Mouse (Mus musculus): Measurements from ENCODE around the gene Tsen2. TPM values are rescaled to one million over a fixed set of nuclear protein-coding genes. Genes with fewer than 3 reads are reported as not detected.

Gene Tsen2
- polyA plus RNA-seq, 1 experiment from 2014 or later: 28.1 TPM

DNA sequence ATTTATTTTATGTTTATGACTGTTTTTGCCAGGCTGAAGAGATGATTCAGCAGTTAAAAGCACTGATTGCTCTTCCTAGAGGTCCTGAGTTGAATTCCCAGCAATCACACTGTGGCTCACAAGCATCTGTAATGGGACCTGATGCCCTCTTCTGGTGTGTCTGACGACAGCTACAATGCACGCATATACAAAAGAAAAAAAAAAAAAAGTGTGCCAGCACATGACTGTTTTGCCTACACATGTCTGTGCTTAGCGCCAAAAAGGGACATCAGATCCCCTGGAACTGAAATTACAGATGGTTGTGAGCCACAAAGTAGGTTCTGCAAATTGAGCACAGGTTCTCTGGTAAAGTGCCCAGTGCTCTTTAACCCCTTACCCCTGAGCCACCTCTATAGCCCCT is 2.1 kb upstream of the Tsen2 start:
- Histone ChIP-seq H3K9me3 (no peaks in the 10 kb centered on the region), H3K9ac (no peak overlapping the region), H3K4me3 (no peak overlapping the region), H3K27ac (no peak overlapping the region), H3K27me3 (no peaks in the 10 kb centered on the region), H3K4me2 (no peak overlapping the region), H3K36me3 (no peaks in the 10 kb centered on the region), H3K4me1 (peaks cover 18% of the 10 kb centered on the region)
- 58% methylated on average over 3 of the region's 3 CpGs for WGBS
- no peak for ATAC-seq (ENCODE audit: insufficient number of reproducible peaks, low FRiP score, low TSS enrichment, low read depth)

DNA sequence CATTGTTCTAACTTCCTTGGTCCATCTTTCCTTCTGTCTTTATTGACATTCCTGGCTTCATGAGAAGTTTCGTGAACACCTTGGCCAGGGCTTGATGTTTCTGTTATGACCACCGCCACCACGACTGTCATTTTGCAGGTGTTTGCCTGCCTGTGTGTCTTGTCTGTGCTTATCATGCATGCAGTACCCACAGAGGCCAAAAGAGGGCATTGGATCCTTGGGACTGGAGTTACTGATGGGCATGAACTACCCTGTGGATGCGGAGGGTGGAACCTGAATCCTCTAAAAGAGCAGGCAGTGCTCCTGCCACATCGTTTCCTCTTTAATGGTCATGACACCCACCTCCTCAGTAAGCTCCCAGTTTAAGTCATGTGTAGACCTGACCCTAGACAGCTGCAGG is 1.8 kb downstream of the Tsen2 start:
- Histone ChIP-seq H3K9me3 (no peaks in the 10 kb centered on the region), H3K27ac (no peak overlapping the region), H3K4me1 (peaks cover 12% of the 10 kb centered on the region), H3K4me2 (no peak overlapping the region), H3K36me3 (peaks cover 31% of the 10 kb centered on the region), H3K27me3 (no peaks in the 10 kb centered on the region), H3K4me3 (no peak overlapping the region), H3K9ac (no peak overlapping the region)
- no peak for ATAC-seq (ENCODE audit: insufficient number of reproducible peaks, low FRiP score, low TSS enrichment, low read depth)
- WGBS: 81% methylated on average over 5 of the region's 5 CpGs

DNA sequence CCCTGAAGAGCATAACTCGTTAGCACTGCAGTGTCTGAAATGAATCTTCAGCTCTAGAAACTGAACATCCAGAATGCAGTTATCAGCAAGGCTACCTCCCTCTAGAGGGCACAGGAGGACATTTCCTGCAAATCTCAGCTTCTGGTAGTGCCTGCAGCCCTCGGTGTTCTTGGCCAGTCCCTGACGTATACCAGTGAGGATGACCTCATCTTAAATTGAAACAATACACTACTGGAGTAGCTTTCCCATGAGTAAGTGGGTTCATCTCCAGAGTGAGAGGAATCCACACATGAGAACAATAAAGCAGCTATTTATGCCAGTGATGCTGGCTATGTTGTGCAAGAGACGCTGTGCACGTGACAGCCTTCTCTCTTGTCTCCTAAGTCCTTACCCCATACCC is 11.0 kb downstream of the Tsen2 start:
- Histone ChIP-seq H3K9ac (no peak overlapping the region), H3K9me3 (no peaks in the 10 kb centered on the region), H3K36me3 (peaks cover 70% of the 10 kb centered on the region), H3K4me2 (no peak overlapping the region), H3K4me1 (no peaks in the 10 kb centered on the region), H3K27ac (no peak overlapping the region), H3K27me3 (no peaks in the 10 kb centered on the region), H3K4me3 (no peak overlapping the region)
- ATAC-seq (ENCODE audit: insufficient number of reproducible peaks, low FRiP score, low TSS enrichment, low read depth): no peak
- 68% methylated on average over 5 of the region's 5 CpGs for WGBS

DNA sequence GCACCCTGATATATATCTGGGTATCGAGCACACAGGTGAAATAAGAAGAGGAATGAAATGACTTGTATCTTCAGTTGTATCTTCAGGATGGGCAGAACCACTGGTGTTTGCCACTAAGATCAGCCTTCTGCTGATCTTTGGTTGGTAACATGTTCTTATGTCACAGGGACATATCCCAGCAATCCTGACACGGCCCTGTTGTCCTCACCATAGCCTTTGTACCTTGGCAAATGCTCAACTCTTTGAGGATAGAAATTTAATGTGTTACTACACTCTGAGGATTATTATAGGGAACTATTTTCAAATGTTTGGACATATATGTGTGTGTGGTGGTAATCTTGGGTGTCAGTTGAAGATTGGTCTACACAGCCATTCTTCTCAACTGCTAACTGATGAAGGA is 13.7 kb downstream of the Tsen2 start:
- H3K9ac ChIP-seq: no peak overlapping the region
- no peak for ATAC-seq (ENCODE audit: insufficient number of reproducible peaks, low FRiP score, low TSS enrichment, low read depth)
- no peak overlapping the region for H3K4me3 ChIP-seq
- 91% methylated on average over 2 of the region's 2 CpGs for WGBS
- peaks cover 71% of the 10 kb centered on the region for H3K36me3 ChIP-seq
- H3K27me3 ChIP-seq: no peaks in the 10 kb centered on the region
- no peak overlapping the region for H3K27ac ChIP-seq
- no peaks in the 10 kb centered on the region for H3K4me1 ChIP-seq
- H3K9me3 ChIP-seq: no peaks in the 10 kb centered on the region
- no peak overlapping the region for H3K4me2 ChIP-seq

DNA sequence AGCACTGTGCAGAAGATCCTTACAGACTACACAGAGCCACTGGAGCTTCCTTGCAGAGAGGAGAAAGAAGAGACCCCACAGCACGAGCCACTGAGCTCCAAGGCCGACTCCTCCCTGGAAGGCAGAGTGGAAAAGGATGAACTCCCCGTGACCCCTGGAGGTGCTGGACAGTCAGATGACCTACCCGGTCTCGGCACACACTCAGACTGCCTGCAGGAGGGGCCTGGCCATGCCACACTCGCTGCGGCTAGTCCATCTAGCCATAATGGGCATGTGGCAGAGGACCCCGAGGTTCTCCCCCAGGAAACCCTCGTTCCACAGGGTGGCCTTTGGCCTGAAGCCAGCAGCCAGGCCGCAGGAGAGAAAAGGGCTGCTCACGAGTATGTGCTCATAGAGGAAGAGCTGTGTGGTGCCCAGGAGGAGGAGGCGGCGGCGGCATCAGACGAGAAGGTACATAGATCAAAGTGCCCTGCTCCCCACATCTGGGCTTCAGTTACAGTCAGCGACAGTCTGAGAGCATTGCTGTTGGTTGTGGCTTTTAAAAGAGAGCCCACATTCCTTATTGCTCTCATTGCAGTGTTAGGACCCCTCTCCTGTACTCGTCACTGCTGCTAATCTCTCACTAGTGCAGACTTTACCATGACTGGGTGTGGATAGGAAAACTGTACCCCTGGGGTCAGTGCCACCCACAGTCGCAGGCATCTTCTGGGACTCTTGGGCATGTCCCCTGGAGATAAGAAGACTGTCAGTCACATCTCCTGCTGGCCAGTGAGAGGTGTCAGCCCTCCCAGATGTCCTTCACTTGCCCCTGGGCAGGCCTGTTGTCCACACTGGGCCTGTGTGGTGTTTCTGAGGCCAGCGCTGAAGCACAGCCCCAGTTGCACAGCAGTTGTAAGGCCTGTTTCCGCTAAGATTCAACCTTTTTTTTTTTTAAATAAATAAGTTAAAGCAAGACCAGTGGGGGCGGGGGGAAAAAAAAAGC is 15.5 kb downstream of the Tsen2 start:
- H3K9me3 ChIP-seq: no peaks in the 10 kb centered on the region
- H3K4me2 ChIP-seq: no peak overlapping the region
- no peaks in the 10 kb centered on the region for H3K4me1 ChIP-seq
- H3K27ac ChIP-seq: no peak overlapping the region
- no peaks in the 10 kb centered on the region for H3K27me3 ChIP-seq
- H3K4me3 ChIP-seq: no peak overlapping the region
- ATAC-seq (ENCODE audit: insufficient number of reproducible peaks, low FRiP score, low TSS enrichment, low read depth): no peak
- no peak overlapping the region for H3K9ac ChIP-seq
- H3K36me3 ChIP-seq: peaks cover 68% of the 10 kb centered on the region
- WGBS: 61% methylated on average over 21 of the region's 21 CpGs

DNA sequence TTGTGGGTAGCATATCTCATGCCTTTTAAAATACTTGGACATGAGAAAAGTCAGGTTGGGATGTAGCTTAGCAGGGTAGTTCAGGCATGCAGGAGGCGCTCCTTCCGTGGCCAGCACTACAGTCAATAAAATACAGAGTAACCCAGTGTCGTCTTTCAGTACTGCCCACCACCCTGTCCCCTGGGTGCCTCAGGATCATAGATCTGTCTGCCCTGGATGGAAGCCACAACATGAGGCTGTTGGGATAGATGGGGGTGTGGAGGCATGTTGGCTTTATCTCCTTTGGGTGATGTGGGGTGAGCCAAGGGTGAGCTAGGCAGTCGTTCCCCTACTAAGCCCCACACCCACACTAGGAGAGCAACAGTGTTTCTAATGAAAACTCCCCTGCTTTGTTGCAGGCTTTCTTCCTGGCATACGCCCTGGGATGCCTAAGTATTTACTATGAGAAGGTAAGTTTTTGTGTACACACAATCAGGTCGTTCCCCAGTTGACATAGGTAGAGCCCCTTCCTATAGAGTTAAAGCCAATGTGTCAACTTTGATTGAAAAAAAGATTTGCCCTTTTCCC is 21.1 kb downstream of the Tsen2 start:
- peaks cover 84% of the 10 kb centered on the region for H3K36me3 ChIP-seq
- 84% methylated on average over 6 of the region's 6 CpGs for WGBS

DNA sequence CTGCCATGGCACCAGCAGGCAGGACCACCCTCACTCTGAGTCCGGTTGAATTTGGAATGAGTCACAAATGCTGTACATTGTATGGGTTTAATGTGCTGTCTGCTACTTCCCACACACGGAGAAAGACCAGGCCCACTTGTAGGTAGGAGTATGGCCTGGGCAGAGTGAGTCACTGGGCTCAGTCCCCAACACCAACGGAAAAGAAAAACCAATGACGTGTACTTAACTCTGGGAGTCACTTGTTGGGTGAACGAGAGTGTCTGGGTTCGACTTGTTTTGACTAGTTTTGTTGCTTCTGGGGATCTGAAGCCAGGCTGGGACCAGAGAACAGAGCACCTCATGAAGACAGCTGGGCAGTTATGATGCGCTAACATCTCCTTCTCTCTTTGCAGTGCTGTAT is 29.7 kb downstream of the Tsen2 start:
- H3K9me3 ChIP-seq: no peaks in the 10 kb centered on the region
- 82% methylated on average over 7 of the region's 7 CpGs for WGBS
- H3K27me3 ChIP-seq: no peaks in the 10 kb centered on the region
- no peak overlapping the region for H3K4me2 ChIP-seq
- H3K4me3 ChIP-seq: no peak overlapping the region
- no peaks in the 10 kb centered on the region for H3K4me1 ChIP-seq
- no peak overlapping the region for H3K27ac ChIP-seq
- ATAC-seq (ENCODE audit: insufficient number of reproducible peaks, low FRiP score, low TSS enrichment, low read depth): no peak
- H3K9ac ChIP-seq: no peak overlapping the region
- H3K36me3 ChIP-seq: peaks cover 76% of the 10 kb centered on the region

More for the DNA sequence above, 21.1 kb downstream of the Tsen2 start:
- Histone ChIP-seq H3K27me3 (no peaks in the 10 kb centered on the region), H3K4me3 (no peak overlapping the region), H3K27ac (no peak overlapping the region), H3K4me1 (0 out of 2 replicates have a peak, but pooled peaks cover 2% of the 10 kb centered on the region), H3K9me3 (no peaks in the 10 kb centered on the region), H3K9ac (no peak overlapping the region), H3K4me2 (no peak overlapping the region)
- no peak for ATAC-seq (ENCODE audit: insufficient number of reproducible peaks, low FRiP score, low TSS enrichment, low read depth)

DNA sequence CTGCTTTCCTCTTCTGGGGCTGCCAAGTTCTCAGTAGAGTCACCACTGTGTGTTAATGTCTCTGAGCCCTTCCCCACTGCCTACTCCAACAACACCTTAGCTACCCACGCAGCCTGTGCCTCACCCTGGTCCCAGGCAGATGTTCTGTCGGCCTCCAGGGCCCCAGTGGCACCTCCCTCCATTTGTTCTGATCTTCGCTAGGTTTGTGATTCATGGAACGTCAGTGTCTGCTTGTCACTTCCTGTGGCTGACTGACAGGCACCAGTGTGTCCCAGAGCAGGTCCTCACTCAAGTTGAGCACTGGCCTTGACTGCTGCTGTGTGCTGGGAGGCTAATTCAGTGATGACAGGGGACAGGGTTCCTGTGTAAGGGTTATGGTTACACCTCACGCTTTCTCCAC is 32.9 kb downstream of the Tsen2 start:
- Histone ChIP-seq H3K4me2 (no peak overlapping the region), H3K4me1 (no peaks in the 10 kb centered on the region), H3K27me3 (no peaks in the 10 kb centered on the region), H3K27ac (no peak overlapping the region), H3K4me3 (no peak overlapping the region), H3K9ac (no peak overlapping the region), H3K36me3 (peaks cover 60% of the 10 kb centered on the region), H3K9me3 (no peaks in the 10 kb centered on the region)
- WGBS: 86% methylated on average over 5 of the region's 5 CpGs
- ATAC-seq (ENCODE audit: insufficient number of reproducible peaks, low FRiP score, low TSS enrichment, low read depth): no peak

DNA sequence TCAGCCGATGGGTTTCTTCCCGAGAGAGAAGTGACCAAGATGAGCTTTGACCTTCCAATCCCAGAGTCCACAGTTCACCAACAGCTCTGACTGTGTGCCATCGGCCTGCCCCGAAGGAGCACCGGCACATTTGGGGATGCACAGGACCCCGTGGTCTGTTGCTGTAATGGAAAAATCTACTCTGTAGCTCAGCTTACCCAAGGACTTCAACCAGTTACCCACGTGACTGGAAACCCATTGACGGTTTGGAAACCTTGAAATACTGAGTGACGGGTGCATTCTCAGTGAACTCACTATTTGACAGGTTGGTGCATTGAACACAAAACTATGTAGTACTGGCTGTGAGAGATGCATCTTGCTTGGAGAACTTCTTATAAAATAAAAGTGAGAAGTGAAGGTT is 33.5 kb downstream of the Tsen2 start:
- Histone ChIP-seq H3K4me2 (no peak overlapping the region), H3K27ac (no peak overlapping the region), H3K9me3 (no peaks in the 10 kb centered on the region), H3K9ac (no peak overlapping the region), H3K4me1 (no peaks in the 10 kb centered on the region), H3K4me3 (no peak overlapping the region), H3K36me3 (peaks cover 60% of the 10 kb centered on the region), H3K27me3 (no peaks in the 10 kb centered on the region)
- 92% methylated on average over 9 of the region's 9 CpGs for WGBS
- ATAC-seq (ENCODE audit: insufficient number of reproducible peaks, low FRiP score, low TSS enrichment, low read depth): no peak

DNA sequence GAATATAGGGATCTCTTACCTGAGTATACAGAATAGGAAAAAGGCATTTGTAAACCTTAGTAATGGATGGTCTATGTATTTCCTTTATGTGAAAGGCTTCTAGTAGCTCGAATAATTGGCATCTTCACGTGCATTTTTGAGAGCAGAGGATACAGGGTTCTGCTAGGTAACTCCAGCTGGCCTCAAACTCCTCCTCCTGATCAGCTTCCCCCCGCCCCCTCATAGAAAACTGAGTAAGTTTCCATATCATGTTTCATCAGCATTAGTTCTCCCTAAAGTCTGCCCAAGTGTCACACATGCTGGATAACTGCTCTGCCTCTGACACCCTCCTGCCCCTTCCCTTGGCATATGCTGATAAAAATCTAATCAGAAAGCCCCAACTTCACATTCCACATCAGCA is 36.3 kb downstream of the Tsen2 start:
- Histone ChIP-seq H3K4me2 (no peak overlapping the region), H3K9me3 (no peaks in the 10 kb centered on the region), H3K27ac (no peak overlapping the region), H3K9ac (no peak overlapping the region), H3K27me3 (no peaks in the 10 kb centered on the region), H3K36me3 (peaks cover 45% of the 10 kb centered on the region), H3K4me3 (no peak overlapping the region), H3K4me1 (no peaks in the 10 kb centered on the region)
- WGBS: 85% methylated on average over 3 of the region's 3 CpGs
- ATAC-seq (ENCODE audit: insufficient number of reproducible peaks, low FRiP score, low TSS enrichment, low read depth): no peak

DNA sequence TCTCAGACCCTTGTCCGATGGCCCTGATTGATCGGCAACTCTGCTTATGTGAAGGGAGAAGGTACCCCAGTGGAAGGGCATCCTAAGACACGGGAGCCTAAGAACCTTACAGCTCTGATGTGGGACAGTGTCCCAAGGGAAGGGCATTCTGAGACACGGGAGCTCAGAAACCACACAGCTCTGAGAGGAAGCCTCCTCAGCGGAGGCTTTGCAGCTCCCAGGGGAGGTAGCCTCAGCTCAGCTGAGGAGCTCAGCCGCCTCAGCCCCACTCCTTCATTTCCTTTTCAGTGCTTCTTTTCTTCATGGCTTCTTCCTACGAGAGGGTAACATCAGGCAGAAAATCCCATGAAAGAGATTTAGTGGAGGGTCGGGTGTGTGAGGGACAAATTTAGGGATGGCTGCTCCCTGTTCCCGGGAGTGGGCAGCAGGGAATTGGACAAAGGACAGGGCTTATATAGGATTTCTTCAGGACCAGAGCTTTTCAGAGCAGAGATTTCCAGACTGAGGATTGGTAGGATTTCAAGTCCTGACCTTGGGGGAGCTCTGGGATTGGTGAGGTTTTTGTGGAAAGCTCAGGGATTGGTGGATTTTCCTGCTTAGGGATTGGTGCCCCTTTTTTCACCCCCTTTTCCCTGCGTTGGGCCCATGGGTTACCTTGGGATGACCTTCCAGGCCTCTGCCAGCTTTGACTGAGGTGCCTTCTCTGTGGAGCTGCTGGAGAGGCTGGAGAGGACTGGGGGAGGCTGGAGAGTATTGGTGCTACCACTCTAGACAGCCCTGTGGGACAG is 38.1 kb downstream of the Tsen2 start:
- H3K27me3 ChIP-seq: no peaks in the 10 kb centered on the region
- no peak overlapping the region for H3K27ac ChIP-seq
- WGBS: 78% methylated on average over 10 of the region's 10 CpGs
- no peak for ATAC-seq (ENCODE audit: insufficient number of reproducible peaks, low FRiP score, low TSS enrichment, low read depth)
- no peaks in the 10 kb centered on the region for H3K9me3 ChIP-seq
- H3K4me2 ChIP-seq: no peak overlapping the region
- H3K4me3 ChIP-seq: no peak overlapping the region
- no peaks in the 10 kb centered on the region for H3K4me1 ChIP-seq
- no peak overlapping the region for H3K9ac ChIP-seq
- peaks cover 28% of the 10 kb centered on the region for H3K36me3 ChIP-seq
